Mouse (Mus musculus) adrenal gland (tissue): Measurements from ENCODE around the gene Gm20696.

Experiments used
- intact Hi-C: fragments of 180-260 bp; cut with DNase I; formaldehyde crosslinking; loops from one replicate; pipeline ENCODE4 v1.15.1; 2025

The Gm20696 gene

DNA sequence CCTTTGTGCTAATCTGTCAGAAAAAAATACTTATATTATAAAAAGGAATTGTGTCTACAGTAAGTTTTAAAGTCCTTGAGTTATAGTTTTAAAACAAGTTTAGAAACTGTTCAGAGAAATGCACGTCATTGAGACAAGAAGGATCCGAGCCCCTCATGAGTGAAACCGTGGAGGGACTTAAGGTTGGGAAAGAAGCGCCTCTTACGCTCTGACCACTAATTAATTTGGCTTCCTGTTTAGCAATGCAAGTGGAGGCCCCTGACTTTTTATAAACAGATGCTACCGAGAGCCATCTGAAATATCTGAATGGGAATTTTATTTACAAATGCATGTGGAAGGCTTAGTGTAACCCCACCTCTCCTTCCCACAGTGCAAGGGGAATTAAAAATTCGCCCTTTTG is 41.3 kb downstream of the Gm20696 start:
- intact Hi-C loops, result no loop called here

DNA sequence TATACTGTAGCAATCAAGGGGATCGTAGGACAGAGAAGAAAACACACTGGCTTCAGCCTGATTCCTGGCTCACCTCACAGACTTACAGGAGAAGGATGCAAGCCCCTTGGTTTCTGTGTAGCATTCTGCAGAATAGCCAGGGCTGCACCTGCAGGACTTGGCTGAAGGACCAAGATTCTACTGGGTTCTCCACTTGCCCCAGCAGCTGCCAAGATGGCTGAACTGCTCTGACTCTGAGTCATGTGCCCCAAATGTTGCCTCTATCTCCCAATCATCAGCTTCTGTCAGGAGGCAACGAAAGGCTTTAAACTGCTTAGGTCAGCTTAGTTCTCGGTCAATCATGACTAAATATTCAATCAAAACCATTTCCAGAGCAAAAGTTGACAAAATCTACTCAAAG is 42.1 kb downstream of the Gm20696 start:
- intact Hi-C loops, result no loop called here

DNA sequence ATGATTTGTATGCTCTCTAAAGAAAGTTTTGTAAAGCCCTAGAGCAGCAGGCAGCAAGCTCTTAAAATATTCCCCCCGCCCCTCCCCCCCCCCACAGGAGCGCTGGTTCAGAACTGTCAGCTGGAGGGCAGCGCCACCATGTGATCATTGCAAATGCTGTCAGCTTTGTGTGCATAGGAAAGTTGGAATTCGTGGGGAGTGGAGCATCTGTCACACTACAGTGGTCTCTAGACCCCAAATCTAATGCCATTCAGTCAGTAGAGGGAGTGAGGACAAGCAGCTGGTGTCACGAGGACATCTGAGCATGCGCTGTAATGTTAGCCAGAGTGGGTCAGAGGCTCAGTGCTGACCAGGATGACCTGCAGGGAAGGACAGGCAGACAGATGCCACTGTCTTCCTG is 43.0 kb downstream of the Gm20696 start:
- intact Hi-C loops, result no loop called here

DNA sequence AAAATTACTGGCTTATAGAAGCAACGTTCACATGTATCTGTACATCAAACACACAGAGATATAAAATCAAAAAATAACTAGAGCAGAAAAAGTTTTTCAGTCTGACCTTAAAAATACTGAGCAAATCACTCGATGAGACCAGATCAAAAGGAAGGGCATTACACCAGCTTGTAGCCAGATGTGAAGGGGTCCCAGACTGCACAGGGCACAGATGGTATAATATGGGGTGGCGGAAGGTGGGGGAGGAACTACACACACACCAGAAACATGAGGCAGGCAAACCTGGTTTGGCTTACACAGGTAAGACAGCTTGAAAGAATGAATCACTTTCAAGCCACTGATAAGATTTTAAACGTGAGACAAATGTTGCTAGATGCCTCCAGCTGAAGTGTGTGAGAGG is 45.4 kb downstream of the Gm20696 start:
- intact Hi-C loops, result no loop called here

DNA sequence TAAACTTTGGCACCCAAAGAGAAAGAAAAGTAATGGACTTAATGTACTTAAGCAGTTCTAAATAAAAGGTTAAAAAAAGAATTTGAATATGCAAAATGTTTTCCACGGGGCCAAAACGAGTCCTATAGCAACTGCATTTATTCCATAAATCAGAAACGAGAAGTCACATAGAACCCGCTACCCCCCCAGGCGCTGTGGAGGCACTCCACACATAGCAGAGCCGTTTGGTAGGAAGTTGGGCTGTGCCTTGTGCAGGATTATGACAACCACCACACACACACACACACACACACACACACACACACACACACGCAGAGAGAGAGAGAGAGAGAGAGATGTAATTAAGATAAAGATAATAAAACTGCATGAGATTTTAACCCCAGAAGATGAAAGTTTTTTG is 46.1 kb downstream of the Gm20696 start:
- intact Hi-C loops, result no loop called here

DNA sequence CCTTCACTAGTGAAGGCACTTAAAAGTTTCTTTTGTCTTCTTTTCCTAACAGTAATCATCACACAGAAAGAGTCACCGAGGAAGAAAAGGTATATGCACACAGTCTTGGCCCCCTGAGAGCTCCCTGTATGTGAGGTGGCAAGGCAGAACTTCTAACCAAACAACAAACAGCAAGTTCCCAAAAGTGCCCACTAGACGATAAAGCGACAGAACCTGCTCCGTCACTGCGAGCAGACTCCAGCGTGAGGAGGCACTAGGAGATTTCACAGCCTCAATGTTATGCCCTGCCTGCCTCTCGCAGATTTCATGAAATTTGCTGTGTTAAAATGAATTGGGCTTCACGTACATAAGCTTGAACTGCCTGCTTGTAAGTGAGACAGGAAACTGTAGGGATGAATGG is 46.6 kb downstream of the Gm20696 start:
- intact Hi-C loops, result no loop called here

DNA sequence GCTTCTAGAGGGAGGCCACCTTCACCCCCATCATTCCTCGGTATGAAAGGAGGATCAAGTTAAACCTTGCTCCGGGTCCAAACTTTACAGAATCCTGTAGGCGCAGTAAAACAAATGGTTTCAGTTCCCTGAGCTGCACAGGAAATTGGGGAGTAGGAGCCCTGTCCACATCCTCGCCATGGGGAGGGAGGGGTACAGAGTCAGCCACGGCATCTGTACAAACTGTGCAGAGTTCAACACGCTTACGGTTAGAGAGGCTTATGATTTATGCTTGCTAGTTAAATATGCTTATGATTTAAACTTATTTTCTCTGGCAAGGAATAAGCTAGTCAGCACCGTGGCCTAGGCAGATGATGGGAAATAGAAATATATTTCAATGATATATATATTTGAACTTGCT is 47.1 kb downstream of the Gm20696 start:
- intact Hi-C loops, result no loop called here

DNA sequence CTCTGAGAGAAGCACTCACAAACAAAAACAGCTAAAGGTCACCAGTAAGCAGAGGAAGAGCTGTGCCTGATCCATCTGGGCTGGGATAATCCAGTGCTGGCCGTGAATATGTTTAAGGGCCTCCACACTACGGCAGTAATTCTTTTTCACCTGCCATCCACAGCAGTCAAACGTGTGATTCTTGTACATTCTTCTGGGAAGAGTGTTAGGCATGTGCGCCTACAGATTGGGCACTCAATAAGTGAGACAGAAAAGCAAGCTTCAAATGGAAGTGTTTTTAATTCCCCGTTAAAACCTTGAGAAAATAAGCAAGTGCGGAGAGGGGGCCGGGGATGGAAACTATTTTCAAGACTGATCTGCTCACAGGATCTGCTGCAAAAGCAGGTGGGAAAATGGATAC is 48.7 kb downstream of the Gm20696 start:
- intact Hi-C loops, result no loop called here

DNA sequence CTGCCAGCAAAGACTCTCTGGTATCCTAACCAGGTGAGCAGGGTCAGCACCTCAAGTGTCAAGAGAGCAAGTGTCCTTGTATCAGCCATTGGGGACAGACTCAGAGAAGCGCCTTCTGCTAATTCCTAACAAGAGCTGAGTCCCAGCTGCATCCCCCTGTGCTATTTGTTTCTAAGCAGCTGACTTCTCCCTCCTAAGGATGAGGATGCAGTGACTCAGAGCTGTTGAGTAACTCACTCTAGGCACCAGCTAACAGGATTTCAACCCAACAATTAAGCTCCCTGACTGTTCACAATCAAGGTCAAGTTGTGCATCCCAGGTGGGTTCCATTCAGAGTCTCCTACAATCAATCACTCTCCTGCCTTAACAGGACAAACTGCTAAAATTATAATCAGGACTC is 49.2 kb downstream of the Gm20696 start:
- intact Hi-C loops, result no loop called here

DNA sequence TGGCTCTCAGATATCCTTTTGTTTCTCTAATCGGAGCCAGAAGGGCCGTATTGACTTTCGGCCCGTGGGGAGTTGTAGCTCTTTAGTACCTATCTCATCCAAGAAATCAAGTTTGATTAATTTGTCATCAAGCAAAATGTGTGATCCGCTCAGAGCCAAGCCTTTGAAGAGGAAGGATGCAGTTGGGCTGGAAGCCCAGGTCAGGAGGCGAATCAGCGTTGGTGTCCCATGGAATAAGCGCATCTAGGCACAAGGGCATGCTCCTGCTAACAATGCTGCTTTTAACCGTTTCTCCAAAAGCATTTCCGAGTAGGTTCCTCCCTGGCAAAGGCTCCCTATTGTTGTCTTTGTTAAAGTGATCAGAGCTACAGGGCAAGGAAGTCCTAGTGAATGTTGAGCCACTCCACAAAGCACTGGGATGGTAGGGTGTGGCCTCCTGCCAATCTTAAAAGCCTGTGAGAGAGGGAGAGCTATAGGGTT is 51.3 kb downstream of the Gm20696 start:
- intact Hi-C loops, result no loop called here

DNA sequence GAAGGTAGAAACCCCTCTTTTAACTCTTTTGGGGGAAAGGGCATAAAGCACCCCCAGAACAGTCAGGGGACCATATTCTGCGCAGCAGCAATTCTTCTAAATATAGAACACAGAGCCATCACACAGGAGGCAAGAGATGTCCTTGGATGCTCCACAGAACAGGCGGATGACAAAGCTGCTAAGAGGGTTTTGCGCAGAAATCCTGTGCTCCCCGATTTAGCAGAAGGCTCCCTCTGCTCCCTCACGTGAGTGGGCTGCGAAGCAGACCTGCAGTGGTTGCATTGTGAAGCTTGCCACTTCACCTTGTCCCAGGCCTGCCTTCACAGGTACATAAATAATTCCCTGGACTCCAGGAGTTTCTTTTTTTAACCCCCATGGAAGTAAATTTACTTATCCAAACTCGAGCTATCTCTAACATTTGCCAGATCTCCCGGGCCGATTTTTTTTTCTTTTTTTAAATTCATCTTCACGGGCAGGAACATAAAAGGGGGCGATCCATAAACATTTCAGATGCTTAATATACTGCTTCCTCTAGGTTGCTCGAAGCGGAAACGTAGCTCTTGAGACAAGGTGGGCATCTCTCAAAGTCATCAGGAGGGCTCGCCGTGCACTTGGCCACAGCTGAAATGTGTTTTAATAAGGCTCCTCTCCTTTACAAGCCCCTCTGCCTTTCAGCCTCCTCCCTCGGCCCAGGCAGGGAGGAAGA is 51.9 kb downstream of the Gm20696 start:
- intact Hi-C loops, result no loop called here

DNA sequence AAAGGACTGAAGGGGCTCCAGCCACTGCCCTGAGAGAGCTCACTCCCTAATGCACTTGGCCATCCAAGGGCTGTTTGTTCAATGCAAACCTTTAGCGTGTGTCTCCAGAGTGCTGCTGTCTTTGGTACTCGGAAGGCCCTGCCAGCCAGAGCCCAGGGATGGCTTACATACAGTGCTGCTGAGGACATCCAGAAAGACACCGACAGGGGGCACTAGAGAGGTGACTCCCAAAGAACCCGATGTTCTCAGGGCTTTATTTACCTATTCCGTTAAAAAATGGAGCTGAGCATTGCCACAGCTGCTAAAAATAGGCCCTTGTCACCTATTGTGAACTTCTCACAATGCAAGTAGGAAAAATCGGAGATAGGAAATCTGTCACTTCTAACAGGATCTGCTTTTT is 54.7 kb downstream of the Gm20696 start:
- intact Hi-C loops, result no loop called here

DNA sequence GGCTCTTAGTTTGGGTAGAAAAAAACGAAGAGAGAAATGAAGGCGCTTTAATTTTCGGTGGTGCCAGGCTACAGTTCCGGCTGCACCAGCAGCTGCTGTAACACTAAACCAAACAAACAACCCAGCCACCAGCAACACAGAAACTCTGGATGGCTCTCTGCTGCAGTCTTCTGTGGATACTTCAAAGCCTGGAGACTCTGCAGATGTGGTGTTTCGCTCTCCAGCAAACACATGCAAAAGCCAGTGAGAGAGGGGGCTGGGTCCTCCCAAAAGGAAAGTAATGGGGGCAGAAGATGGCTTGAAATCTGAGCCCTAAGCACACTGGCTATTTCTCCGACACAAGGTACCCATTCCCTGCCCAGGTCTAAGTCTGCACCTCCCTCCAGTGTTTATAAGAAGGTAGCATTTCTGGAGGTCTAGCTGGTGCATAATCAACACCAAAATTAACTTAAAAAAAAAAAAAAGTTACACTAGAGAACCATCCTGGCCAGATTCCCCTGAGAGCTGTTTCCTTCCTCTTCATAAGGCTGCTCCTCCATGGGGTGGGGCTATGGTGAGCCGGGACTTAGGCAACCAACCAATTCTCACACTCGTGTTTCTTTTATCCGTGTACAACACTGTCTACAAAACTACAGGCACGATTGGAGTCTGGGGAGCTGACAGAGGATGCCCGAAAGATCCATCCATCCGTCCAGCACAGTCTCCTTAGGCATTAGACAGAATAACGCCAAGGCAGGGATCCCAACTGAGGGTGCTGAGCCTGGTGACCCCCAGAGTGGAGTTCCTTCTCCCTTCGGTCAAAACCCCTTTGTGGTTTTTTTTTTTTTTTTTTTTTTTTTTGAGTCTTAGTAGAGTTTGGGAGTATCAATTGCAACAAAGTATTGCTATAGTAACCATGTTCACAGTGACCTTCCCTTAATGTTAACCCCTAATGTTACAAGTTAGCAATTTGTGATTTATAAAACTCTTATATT is 55.9 kb downstream of the Gm20696 start:
- intact Hi-C loops, result no loop called here

DNA sequence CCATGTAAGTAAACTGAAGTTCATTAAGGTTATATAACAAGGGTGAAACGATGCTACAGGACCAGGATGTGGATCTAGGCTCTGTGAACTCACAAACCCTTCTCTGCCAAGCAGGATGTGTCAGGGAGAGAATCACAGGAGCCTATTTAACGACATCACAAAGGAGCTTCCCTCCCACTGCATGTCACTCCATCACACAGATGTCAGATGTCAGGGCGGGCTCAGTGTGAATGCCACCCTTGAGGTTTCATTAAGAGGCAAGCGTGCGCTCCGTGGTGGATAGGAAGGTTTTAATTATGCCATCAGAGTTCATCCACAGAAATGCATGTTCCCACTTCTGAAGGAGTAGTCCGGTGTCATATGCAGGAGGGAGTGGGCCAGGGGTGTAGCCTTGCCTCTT is 60.5 kb downstream of the Gm20696 start:
- intact Hi-C loops, result loop anchor here (10.0 kb wide), 1 partner anchor 641 kb away; no protein-coding TSS in a partner anchor

DNA sequence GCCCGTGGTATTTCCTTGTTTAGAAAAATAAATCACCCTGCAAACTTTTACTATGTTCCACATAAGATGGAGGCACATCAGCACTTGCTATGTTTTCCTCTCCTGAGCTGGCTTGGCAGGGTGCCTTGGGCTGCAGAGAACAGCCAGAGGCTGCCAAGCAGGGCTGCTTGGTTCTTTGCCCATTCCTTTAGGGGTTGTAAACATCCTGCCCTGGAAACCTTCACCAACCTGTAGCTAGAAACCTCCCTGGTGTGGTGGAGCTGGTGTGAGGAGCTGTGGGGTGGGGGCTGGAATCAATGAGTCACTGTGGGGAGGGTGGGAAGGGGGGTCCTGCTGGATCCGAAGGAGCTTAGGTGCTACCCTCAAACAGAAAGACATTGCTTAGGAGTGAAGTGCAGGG is 61.8 kb downstream of the Gm20696 start:
- intact Hi-C loops, result loop anchor here (10.0 kb wide), 1 partner anchor 640 kb away; no protein-coding TSS in a partner anchor

DNA sequence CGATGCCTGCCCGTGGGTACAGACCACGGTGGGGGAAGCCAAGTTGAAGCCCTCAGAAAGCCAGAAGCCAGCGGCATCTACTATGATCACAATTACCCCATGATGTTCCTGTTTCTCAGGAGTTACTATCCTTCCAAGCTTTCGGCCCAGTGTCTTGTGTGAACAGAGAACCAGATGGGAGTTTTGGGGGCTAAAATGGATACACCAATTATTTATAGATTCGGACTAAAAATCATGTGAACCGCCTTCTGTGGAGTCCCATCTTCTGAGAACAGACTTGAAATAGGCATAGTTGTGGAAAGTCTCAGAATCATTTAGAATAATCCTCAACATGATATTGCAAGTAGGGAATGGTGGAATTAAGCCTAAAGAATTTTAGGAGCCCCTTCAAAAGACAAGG is 64.2 kb downstream of the Gm20696 start:
- intact Hi-C loops, result loop anchor here (10.0 kb wide), 1 partner anchor 638 kb away; no protein-coding TSS in a partner anchor

DNA sequence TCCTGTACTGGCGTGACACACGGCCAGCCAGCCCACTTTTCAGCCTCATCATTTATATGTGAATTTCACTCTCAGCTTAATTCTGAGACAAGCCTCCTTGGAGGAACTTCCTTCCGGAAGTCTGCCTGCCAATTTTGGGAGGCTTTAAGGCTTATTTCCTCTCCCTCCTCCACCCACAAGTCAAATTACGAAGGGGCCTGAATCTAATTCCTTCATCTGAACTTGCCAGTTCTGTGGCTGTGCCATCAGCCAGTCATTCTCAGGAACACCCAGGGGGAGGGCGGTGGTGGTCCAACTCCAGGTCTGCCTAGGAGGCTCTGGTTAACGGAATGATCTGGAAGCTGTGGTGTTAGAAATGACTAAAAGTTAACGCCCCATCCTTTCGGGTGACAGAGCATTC is 65.7 kb downstream of the Gm20696 start:
- intact Hi-C loops, result loop anchor here (2.0 to 10.0 kb wide), 2 partner anchors 636 to 1076 kb away; no protein-coding TSS in a partner anchor

DNA sequence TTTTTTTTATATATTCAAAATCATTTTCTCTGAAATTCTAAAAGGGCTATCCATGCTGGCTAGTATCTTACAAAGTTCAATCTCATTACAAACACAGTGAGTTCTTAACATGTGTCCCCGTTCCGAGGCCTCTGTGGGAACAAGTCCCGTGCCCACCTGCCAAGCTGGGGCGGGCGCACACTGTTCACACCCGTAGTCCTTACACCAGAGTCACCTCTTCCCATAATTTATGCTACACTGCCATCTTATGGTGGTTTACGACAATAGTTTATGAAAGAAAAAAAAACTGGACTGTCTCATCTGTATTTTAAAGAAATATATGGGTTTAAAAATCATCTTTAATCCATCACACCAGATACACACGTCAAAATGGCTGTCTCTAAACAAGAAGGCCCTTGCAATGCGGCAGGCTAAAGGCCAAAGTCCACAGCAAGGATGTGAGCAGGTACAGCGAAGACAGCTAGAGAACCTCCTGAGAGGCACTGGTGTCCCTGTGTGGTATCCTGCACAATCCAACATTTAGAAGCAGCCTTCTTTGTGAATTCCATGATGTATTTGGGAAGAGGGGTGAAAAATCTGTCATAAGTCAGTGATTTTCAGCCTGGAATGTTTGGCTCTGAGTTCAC is 66.3 kb downstream of the Gm20696 start:
- intact Hi-C loops, result loop anchor here (2.0 to 10.0 kb wide), 2 partner anchors 635 to 1075 kb away; no protein-coding TSS in a partner anchor

DNA sequence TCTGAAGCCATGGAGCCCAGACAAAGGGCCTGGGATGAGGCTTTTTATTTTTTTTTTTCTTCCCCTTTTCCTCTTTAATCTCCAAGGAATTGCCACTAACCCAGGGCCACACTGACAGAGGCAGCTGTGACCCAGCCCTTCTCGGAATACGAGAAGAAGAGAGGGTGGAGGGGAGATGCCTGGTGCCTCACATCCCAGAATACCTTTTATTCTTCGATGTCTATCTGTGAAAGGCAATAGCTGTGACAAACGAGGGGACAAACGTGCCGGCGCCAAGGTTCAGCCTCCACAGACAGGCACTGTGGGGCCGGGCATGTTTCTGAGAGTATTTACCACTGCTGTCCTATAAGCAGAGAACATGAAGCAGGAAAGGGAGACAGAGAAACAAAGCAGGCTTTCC is 66.9 kb downstream of the Gm20696 start:
- intact Hi-C loops, result loop anchor here (2.0 to 10.0 kb wide), 4 partner anchors 67 to 1495 kb away; no protein-coding TSS in a partner anchor

DNA sequence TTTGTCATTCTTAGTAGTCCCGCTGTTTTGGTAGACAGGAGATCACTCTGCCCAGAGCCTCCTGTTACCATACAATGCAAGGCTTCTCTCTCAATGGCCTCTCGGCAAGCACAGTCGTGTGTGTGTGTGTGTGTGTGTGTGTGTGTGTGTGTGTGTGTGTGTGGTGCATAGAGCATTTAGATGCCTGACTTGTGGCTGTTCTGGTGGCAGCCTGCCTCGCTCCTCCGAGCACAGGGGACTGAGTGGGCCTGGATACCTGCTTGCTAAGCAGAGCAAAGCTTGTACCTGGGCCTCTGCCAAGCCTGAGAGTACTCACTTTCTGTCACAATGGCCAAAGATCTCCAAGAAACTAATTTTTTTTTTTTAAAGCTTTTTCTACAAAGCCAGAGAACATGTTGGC is 67.4 kb downstream of the Gm20696 start:
- intact Hi-C loops, result loop anchor here (5.0 to 10.0 kb wide), 2 partner anchors 67 to 1494 kb away; no protein-coding TSS in a partner anchor

DNA sequence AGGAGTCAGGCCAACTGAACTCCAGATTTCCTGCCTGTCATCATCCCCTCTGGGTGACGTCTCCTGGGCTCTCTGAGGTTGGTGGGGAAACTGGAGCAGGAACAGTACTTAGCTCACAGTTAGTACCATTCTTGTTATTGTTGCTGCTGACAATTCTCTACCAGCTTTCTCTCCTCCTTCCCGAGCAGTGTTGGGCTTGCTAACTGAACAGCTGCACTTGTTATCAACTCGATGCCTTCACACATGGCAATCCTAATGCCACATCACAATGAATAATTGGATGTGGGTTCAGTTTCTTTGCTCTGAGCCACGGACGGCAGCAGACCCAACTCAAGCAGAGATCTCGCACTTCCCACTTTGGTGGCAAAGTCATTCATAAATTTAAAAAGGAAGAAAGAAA is 89.6 kb downstream of the Gm20696 start:
- intact Hi-C loops, result no loop called here
